Comparison of ENCODE assay signal across 31 mouse cellular contexts in genomic region chr12:82780936-82781335, GRCm38 (mm10).
"Had no signal": no experiment of that assay in that cellular context is flagged by ENCODE, and none has a peak within 500 bp of the region (broad histone marks: within the 10 kb centered on the region; RNA-seq: fewer than 3 reads in every experiment).

No protein-coding gene starts in this region.

- ATAC-seq: liver, embryonic 12.5 days; liver, postnatal 0 days; lung, postnatal 0 days; midbrain, embryonic 13.5 days; midbrain, embryonic 15.5 days; midbrain, embryonic 16.5 days had no signal

- H3K27me3 ChIP-seq: limb, embryonic 12.5 days; limb, embryonic 13.5 days; limb, embryonic 15.5 days; liver, embryonic 12.5 days; liver, embryonic 13.5 days; liver, embryonic 15.5 days; lung, embryonic 15.5 days; megakaryocyte, embryonic 14.5 days; midbrain, embryonic 12.5 days; midbrain, embryonic 13.5 days; midbrain, embryonic 15.5 days had no signal

- H3K4me2 ChIP-seq: limb, embryonic 12.5 days; limb, embryonic 13.5 days; limb, embryonic 15.5 days; liver, embryonic 11.5 days; liver, embryonic 12.5 days; liver, embryonic 13.5 days; liver, embryonic 15.5 days; lung, embryonic 14.5 days; lung, embryonic 15.5 days; midbrain, embryonic 11.5 days; midbrain, embryonic 12.5 days; midbrain, embryonic 13.5 days; midbrain, embryonic 15.5 days had no signal

- H3K9me3 ChIP-seq: limb, embryonic 10.5 days; limb, embryonic 12.5 days; limb, embryonic 13.5 days; limb, embryonic 15.5 days; liver, embryonic 12.5 days; liver, embryonic 13.5 days; liver, embryonic 15.5 days; lung, embryonic 15.5 days; megakaryocyte, embryonic 14.5 days; midbrain, embryonic 10.5 days; midbrain, embryonic 12.5 days; midbrain, embryonic 13.5 days; midbrain, embryonic 15.5 days had no signal

- H3K36me3 ChIP-seq: limb, embryonic 10.5 days; limb, embryonic 12.5 days; limb, embryonic 13.5 days; limb, embryonic 15.5 days; liver, embryonic 12.5 days; liver, embryonic 13.5 days; liver, embryonic 15.5 days; lung, embryonic 15.5 days; midbrain, embryonic 10.5 days; midbrain, embryonic 12.5 days; midbrain, embryonic 13.5 days; midbrain, embryonic 15.5 days had no signal

- DNase-seq: left cerebral cortex, postnatal 4 days; liver; liver, embryonic 13.5 days; liver, postnatal 0 days; lung, adult 18-20 months; lung, adult 2 months; lung, embryonic 14.5 days; lung, postnatal 10 days; lung, postnatal 14 days; lung, postnatal 36 days; lung, postnatal 4 days; midbrain, embryonic 14.5 days had no signal

- H3K27ac ChIP-seq: limb, embryonic 10.5 days; limb, embryonic 12.5 days; limb, embryonic 13.5 days; limb, embryonic 15.5 days; liver, embryonic 12.5 days; liver, embryonic 13.5 days; liver, embryonic 14.5 days; liver, embryonic 15.5 days; lung, embryonic 15.5 days; macrophage; midbrain, embryonic 10.5 days; midbrain, embryonic 12.5 days; midbrain, embryonic 13.5 days; midbrain, embryonic 15.5 days had no signal

- H3K4me3 ChIP-seq: limb, embryonic 10.5 days; limb, embryonic 12.5 days; limb, embryonic 13.5 days; limb, embryonic 15.5 days; liver, embryonic 12.5 days; liver, embryonic 13.5 days; liver, embryonic 15.5 days; lung, embryonic 15.5 days; megakaryocyte, embryonic 14.5 days; midbrain, embryonic 10.5 days; midbrain, embryonic 12.5 days; midbrain, embryonic 13.5 days; midbrain, embryonic 15.5 days; myocyte had no signal

- H3K4me1 ChIP-seq: limb, embryonic 10.5 days; limb, embryonic 12.5 days; limb, embryonic 13.5 days; limb, embryonic 15.5 days; liver, embryonic 12.5 days; liver, embryonic 13.5 days; liver, embryonic 15.5 days; lung, embryonic 15.5 days; megakaryocyte, embryonic 14.5 days; midbrain, embryonic 10.5 days; midbrain, embryonic 12.5 days; midbrain, embryonic 13.5 days; midbrain, embryonic 15.5 days had no signal

- H3K9ac ChIP-seq: limb, embryonic 12.5 days; limb, embryonic 13.5 days; limb, embryonic 15.5 days; liver, embryonic 12.5 days; liver, embryonic 13.5 days; liver, embryonic 14.5 days; liver, embryonic 15.5 days; liver, postnatal 0 days; lung, embryonic 14.5 days; lung, embryonic 15.5 days; midbrain, embryonic 12.5 days; midbrain, embryonic 13.5 days; midbrain, embryonic 15.5 days had no signal
